Mouse (Mus musculus) skeletal muscle tissue, postnatal 0 days (tissue): Measurements from ENCODE around the gene Opn3. TPM values are rescaled to one million over a fixed set of nuclear protein-coding genes. Genes with fewer than 3 reads are reported as not detected.

Source experiments
- polyA plus RNA-seq: library from polyadenylated mRNA; unstranded; fragments of >200 nt; fragmentation: Nextera tagmentation; extraction: Ambion mirVana; gene quantifications from 2 replicates; pipeline ENCODE4 v1.2.1, GENCODE M21; 2015

The Opn3 gene
- 2.0 and 4.8 TPM in 2 replicates for polyA plus RNA-seq

DNA sequence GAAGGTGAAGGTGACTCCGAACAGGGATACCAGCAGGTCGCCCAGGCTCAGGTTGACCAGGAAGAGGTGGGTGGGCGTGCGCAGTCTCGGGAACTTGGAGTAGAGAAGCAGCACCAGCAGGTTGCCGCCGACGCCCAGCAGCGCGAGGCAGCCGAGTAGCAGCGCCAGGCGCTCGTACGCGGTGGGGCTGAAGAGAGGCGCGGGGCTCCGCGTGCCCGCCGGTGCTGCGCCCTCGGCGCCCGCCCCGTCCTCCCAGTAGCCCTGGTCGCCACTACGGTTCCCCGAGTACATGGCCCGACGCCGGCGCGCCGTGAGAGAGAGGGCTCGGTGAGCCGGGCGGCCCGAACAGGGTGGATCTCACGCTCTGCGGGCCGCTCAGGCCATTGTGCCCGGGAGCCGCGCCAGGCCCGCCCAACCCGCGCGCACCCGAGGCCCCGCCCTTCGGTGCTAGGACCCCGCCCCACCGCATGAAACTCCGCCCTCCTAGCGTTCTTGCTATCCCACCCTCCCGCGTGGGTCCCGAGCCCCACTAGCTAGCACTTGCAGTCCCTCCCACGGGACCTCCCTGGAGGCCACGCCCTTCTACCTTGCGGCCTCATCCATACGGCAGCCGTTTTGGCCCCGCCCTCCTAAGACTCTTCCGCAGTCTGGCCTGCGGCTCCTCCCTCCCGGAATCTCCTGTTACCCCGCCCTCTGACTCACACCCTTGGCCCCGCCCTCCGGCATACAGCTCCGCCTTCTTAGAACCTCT lies at the start of gene Opn3, which contains the start of gene Chml:
Gene Opn3, minus strand, starts transcription at position 531 of the 751 bp plus-strand sequence.
Gene Chml, minus strand, starts transcription at position 656 of the 751 bp plus-strand sequence.

DNA sequence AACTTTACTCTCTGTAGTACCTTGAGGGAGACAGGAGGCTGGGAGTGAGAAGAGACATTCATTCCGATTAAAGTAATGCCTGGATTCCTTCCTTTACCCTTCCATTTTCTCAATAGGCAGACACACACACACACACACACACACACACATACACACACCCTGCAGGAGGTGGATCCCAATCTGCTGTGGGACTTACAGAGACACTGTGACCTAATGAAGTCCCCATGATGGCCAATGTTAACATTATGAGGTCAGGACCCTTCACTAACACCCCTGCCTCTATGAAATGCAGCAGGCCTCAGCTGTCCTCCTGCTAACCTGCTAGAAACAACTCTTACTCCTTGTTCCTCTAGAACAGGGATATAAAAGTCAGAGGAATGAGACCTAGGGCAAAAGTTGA lies 5.7 kb upstream of the Opn3 start, which contains the start of gene Wdr64:
Gene Wdr64, plus strand, starts transcription at position 301 of the 400 bp plus-strand sequence.

DNA sequence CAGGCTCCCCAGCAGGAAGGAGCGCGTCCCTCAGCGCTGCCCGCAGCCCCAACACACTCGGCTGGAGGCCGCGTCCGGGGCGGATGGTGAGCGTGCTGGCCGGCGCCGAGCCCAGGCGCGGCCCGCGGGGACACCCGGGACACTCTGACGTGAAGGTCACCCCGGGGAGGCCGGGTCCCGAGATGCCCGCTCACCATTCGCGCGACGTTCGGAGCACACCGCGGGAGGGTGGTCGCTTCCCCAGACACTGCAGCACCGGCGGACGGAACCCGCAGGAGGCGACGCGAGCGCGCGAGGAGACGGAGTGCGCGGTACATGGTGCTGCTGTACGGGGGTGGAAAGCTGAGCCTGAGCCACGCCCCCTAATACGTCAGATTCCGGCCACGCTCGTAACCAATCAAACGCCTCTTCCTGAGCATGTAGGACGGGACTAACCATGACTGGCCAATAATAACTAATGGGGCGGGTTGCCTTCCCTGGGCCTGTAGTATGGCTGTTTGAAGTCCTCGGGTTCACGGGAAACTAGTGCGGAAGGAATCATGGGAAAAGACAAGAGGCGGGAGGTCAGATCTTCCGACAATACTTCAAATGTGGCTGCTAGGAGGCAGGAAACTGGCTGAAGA lies 67.2 kb downstream of the Opn3 start, which contains the start of gene Fh1:
Gene Fh1, minus strand, starts transcription at position 379 of the 623 bp plus-strand sequence.

DNA sequence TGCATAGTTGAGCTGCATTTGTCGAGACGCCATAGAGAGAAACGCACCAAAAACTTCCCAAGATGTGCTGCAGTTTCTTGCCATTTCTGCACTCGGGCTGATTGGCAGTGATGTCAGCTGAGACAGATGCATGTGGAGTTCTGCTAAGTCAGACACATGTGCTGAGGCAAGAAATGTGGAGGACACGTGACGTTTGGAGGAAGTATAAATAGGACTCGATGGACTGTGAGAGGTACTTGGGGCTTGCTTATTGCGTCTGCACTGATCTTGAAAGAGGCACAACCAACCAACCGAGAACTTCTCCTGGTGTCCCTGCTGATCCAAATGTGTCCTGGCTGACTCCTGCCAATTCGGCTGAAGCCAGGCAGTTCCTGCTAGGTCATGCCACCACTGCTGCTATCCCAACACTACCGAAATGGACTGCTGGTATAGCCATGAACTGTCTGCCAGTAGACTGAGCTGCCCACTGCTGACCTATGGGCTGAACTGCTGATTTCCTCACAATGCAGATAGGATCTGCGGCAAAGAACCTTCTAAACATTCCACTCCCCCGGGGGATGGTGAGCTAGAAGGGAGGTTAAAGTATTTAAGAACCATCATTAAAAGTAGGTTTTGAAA lies 72.7 kb downstream of the Opn3 start, which contains the start of gene Kmo:
Gene Kmo, plus strand, starts transcription at position 568 of the 618 bp plus-strand sequence.

Other genes with a start within 250 kb of the Opn3 start
- gene Rgs7, start 200.3 kb downstream of the Opn3 start, polyA plus RNA-seq, result 0.26 and 0.29 TPM in 2 replicates
- 0.23 and 0.26 TPM in 2 replicates for gene Kmo, start 72.4 kb downstream of the Opn3 start, polyA plus RNA-seq
- gene Fh1, start 67.1 kb downstream of the Opn3 start, polyA plus RNA-seq, result 171 and 176 TPM in 2 replicates
- 0.67 and 1.0 TPM in 2 replicates for gene Chml, start 125 bp upstream of the Opn3 start, polyA plus RNA-seq
- not detected in 2 replicates for gene Wdr64, start 5.8 kb upstream of the Opn3 start, polyA plus RNA-seq
- 4.2 and 7.4 TPM in 2 replicates for gene Exo1, start 187.8 kb upstream of the Opn3 start, polyA plus RNA-seq
- gene Gm38100, start 227.6 kb upstream of the Opn3 start, polyA plus RNA-seq, result not detected in 2 replicates